Mouse (Mus musculus): ENCODE data around the gene Sec61a1. TPM values are rescaled to one million over a fixed set of nuclear protein-coding genes. Genes with fewer than 3 reads are reported as not detected.

The Sec61a1 gene
- total and polyA plus RNA-seq, 3 experiments = 111 to 277 (median 161) TPM

- no peak for DNase-seq (ENCODE audit: low read depth, low spot score)
- no peak overlapping the region for H3K4me3 ChIP-seq (ENCODE audit: control insufficient read depth in 1 of 2, insufficient read depth in 1 of 2, low read depth in 2 of 2, low read length in 2 of 2)
- H3K9me3 ChIP-seq (replicated peaks; ENCODE audit: insufficient read depth, low read length) = no peaks in the 10 kb centered on the region
- H3K4me1 ChIP-seq (ENCODE audit: control insufficient read depth in 1 of 2, insufficient read depth in 2 of 2, low read length in 2 of 2) = peaks cover 0 to 2% of the 10 kb centered on the region in 2 experiments; a peak in 2 of 4 replicates
- H3K79me2 ChIP-seq (ENCODE audit: control insufficient read depth, insufficient read depth, low read length, poor library complexity) = no peaks in the 10 kb centered on the region; the same call in 1 of the 2 replicates
- no peaks in the 10 kb centered on the region for H3K27me3 ChIP-seq (ENCODE audit: control insufficient read depth in 1 of 2, insufficient read depth in 2 of 2, low read length in 2 of 2)
- no peak overlapping the region for H3K27ac ChIP-seq (ENCODE audit: control insufficient read depth, low read depth, low read length)
- H3K36me3 ChIP-seq (ENCODE audit: control insufficient read depth in 1 of 2, insufficient read depth in 2 of 2, low read length in 2 of 2) = peaks cover 3 to 14% of the 10 kb centered on the region in 2 experiments
- no peak for TF ChIP-seq USF2 (IDR thresholded peaks at IDR 0.05; ENCODE audit: borderline replicate concordance in 1 of 2, insufficient read depth in 1 of 2, low read depth in 1 of 2, low read length in 2 of 2)
- TF ChIP-seq GATA1 (IDR thresholded peaks at IDR 0.05; ENCODE audit: low read depth, low read length) = no peak
- TF ChIP-seq RCOR1 (IDR thresholded peaks at IDR 0.05; ENCODE audit: low read depth, low read length) = no peak
- TF ChIP-seq NELFE (IDR thresholded peaks at IDR 0.05; ENCODE audit: low read depth, low read length) = no peak
- no peak for TF ChIP-seq CHD2 (IDR thresholded peaks at IDR 0.05; ENCODE audit: low read length)
- TF ChIP-seq HCFC1 (IDR thresholded peaks at IDR 0.05; ENCODE audit: low read depth, low read length) = no peak
- TF ChIP-seq CHD1 (IDR thresholded peaks at IDR 0.05; ENCODE audit: low read depth, low read length) = no peak
- TF ChIP-seq MYB (IDR thresholded peaks at IDR 0.05; ENCODE audit: low read depth, low read length) = no peak
- no peak for TF ChIP-seq NRF1 (IDR thresholded peaks at IDR 0.05; ENCODE audit: insufficient read depth, low read depth, low read length, poor library complexity, severe bottlenecking)
- no peak overlapping the region for H3K9ac ChIP-seq (ENCODE audit: control insufficient read depth, low read depth, low read length, poor library complexity, severe bottlenecking)
Measured at GRCm38 (mm10) chr6:88489026-88489425, 29.7 kb downstream of the Sec61a1 start.

GRCm38 (mm10) chr6:88486893-88487292, 31.8 kb downstream of the Sec61a1 start:
- peaks cover 3 to 16% of the 10 kb centered on the region in 2 experiments for H3K36me3 ChIP-seq (ENCODE audit: control insufficient read depth in 1 of 2, insufficient read depth in 2 of 2, low read length in 2 of 2)
- no peaks in the 10 kb centered on the region for H3K9me3 ChIP-seq (replicated peaks; ENCODE audit: insufficient read depth, low read length)
- no peak overlapping the region for H3K4me3 ChIP-seq (ENCODE audit: control insufficient read depth in 1 of 2, insufficient read depth in 1 of 2, low read depth in 2 of 2, low read length in 2 of 2)
- no peak overlapping the region for H3K27ac ChIP-seq (ENCODE audit: control insufficient read depth, low read depth, low read length)
- DNase-seq (ENCODE audit: low read depth, low spot score) = no peak
- H3K4me1 ChIP-seq (ENCODE audit: control insufficient read depth in 1 of 2, insufficient read depth in 2 of 2, low read length in 2 of 2) = peaks cover 0 to 2% of the 10 kb centered on the region in 2 experiments; a peak in 2 of 4 replicates
- no peaks in the 10 kb centered on the region for H3K27me3 ChIP-seq (ENCODE audit: control insufficient read depth in 1 of 2, insufficient read depth in 2 of 2, low read length in 2 of 2)
- no peaks in the 10 kb centered on the region; the same call in 1 of the 2 replicates for H3K79me2 ChIP-seq (ENCODE audit: control insufficient read depth, insufficient read depth, low read length, poor library complexity)
- no peak overlapping the region for H3K9ac ChIP-seq (ENCODE audit: control insufficient read depth, low read depth, low read length, poor library complexity, severe bottlenecking)
- TF ChIP-seq MXI1 (IDR thresholded peaks at IDR 0.05; ENCODE audit: low read depth, low read length) (no peak), NELFE (IDR thresholded peaks at IDR 0.05; ENCODE audit: low read depth, low read length) (no peak), ZC3H11A (IDR thresholded peaks at IDR 0.05; ENCODE audit: low read depth, low read length) (peak; percentile 18; the same call in 1 of the 2 replicates), EP300 (IDR thresholded peaks at IDR 0.05; ENCODE audit: low read depth in 1 of 2, low read length in 2 of 2) (no peak), POLR2AphosphoS2 (IDR thresholded peaks at IDR 0.05; ENCODE audit: low read length) (no peak), ELF1 (IDR thresholded peaks at IDR 0.05; ENCODE audit: low read depth, low read length) (no peak), RCOR1 (IDR thresholded peaks at IDR 0.05; ENCODE audit: low read depth, low read length) (no peak), USF2 (IDR thresholded peaks at IDR 0.05; ENCODE audit: borderline replicate concordance in 1 of 2, insufficient read depth in 1 of 2, low read depth in 1 of 2, low read length in 2 of 2) (no peak), TAL1 (IDR thresholded peaks at IDR 0.05; ENCODE audit: low read length) (no peak), SMC3 (IDR thresholded peaks at IDR 0.05; ENCODE audit: low read depth, low read length) (peak; percentile 44), SIN3A (IDR thresholded peaks at IDR 0.05; ENCODE audit: low read length) (no peak), CTCF (IDR thresholded peaks at IDR 0.05 in 2 of 3, conservative IDR thresholded peaks at IDR 0.05 in 1 of 3; ENCODE audit: control insufficient read depth in 1 of 3, insufficient read depth in 1 of 3, low read depth in 2 of 3, low read length in 3 of 3, poor library complexity in 1 of 3, severe bottlenecking in 1 of 3) (peak in 2 of 3 experiments; percentile 43 to 58; a peak in 5 of 6 replicates), CHD2 (IDR thresholded peaks at IDR 0.05; ENCODE audit: low read length) (no peak), JUND (IDR thresholded peaks at IDR 0.05; ENCODE audit: low read depth, low read length) (no peak), MEF2A (IDR thresholded peaks at IDR 0.05; ENCODE audit: extremely low read depth, insufficient replicate concordance, low read depth, low read length, poor library complexity, severe bottlenecking) (no peak), ZNF384 (IDR thresholded peaks at IDR 0.05; ENCODE audit: low read depth, low read length) (no peak), MYC (IDR thresholded peaks at IDR 0.05; ENCODE audit: low read depth, low read length) (no peak), GABPA (IDR thresholded peaks at IDR 0.05; ENCODE audit: low read depth, low read length) (no peak), USF1 (IDR thresholded peaks at IDR 0.05; ENCODE audit: low read depth, low read length) (no peak), MAX (IDR thresholded peaks at IDR 0.05; ENCODE audit: low read length) (no peak), POLR2AphosphoS5 (IDR thresholded peaks at IDR 0.05; ENCODE audit: borderline replicate concordance, low read depth, low read length) (no peak), RAD21 (IDR thresholded peaks at IDR 0.05; ENCODE audit: low read depth, low read length) (peak; percentile 40), HCFC1 (IDR thresholded peaks at IDR 0.05; ENCODE audit: low read depth, low read length) (no peak), KAT2A (conservative IDR thresholded peaks at IDR 0.05; ENCODE audit: low read depth, low read length) (no peak), ZKSCAN1 (IDR thresholded peaks at IDR 0.05; ENCODE audit: low read depth, low read length) (no peak), MYB (IDR thresholded peaks at IDR 0.05; ENCODE audit: low read depth, low read length) (no peak), GATA1 (IDR thresholded peaks at IDR 0.05; ENCODE audit: low read depth, low read length) (no peak), TCF12 (IDR thresholded peaks at IDR 0.05; ENCODE audit: low read depth, low read length) (no peak), TBP (IDR thresholded peaks at IDR 0.05; ENCODE audit: low read depth, low read length) (no peak)
